Mouse (Mus musculus) cerebellum, adult 2 months (tissue): ENCODE measurements around the gene Cdkl2.

Experiments
- CTCF ChIP-seq: fragments of 200-500 bp; IDR thresholded peaks from 2 replicates; pipeline ENCODE4 v1.5.1; 2011; ENCODE audit warnings: low read depth, mild to moderate bottlenecking, control low read depth, low read length, moderate library complexity, borderline replicate concordance; ENCODE audit not compliant: insufficient read depth
- POLR2A ChIP-seq: fragments of 200-500 bp; IDR thresholded peaks from 2 replicates; pipeline ENCODE4 v1.6.1; 2011; ENCODE audit warnings: low read length, control low read depth, borderline replicate concordance; ENCODE audit not compliant: insufficient read depth

DNA sequence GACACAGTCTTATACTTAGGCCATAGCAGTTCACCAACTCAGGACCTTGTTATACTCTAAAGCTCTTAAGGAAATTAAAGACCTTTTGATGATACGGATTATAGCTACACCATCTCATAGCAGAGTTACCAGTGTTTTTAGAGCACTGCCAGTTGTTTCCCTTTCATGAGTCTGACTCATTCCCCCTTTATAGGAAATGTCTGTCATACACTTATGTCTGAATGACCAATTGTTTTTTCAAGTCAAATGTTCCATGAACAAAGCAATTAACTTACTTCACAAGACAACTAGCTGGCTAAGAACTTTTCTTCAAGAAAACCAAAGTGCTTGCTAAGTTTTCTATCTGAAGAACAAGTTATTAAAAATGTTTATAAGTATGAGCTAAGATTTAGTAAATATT lies 83.7 kb downstream of the Cdkl2 start:
- no peak for TF ChIP-seq CTCF
- no peak for TF ChIP-seq POLR2A
